Mouse (Mus musculus): Measurements from ENCODE around the gene Mecom. TPM values are rescaled to one million over a fixed set of nuclear protein-coding genes. Genes with fewer than 3 reads are reported as not detected.

The Mecom gene
- total RNA-seq, 1 experiment = 2.3 TPM

DNA sequence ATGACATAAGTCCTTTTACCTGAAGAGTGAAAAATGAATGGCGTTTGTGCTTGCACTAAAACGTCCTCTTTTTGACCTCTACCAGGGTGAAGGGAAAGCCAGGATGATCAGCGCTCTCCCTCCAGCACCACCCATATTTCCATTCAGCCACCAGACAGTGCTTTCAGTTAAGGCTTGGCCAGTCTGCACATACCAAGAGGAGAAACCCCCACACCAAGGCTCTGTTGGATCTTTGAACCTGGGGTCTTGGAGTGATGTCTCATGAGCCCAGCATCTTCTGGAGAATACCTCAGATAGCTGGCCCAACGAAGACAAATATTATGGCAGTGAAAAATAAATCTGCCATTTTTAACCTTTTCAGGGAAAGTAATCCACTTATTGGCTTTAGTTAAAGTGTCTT is 488.2 kb downstream of the Mecom start:
- Histone ChIP-seq H3K27ac (ENCODE audit: insufficient read depth, low read depth, low read length, poor library complexity, severe bottlenecking) (no peak overlapping the region), H3K9me3 (ENCODE audit: control insufficient read depth, insufficient read depth, low read depth, low read length) (no peaks in the 10 kb centered on the region), H3K9ac (ENCODE audit: insufficient read depth, low read depth, low read length, poor library complexity, severe bottlenecking) (no peak overlapping the region), H3K4me1 (ENCODE audit: control insufficient read depth in 2 of 2, insufficient read depth in 2 of 2, low read length in 2 of 2, poor library complexity in 1 of 2) (no peaks in the 10 kb centered on the region), H3K4me3 (ENCODE audit: insufficient read depth in 1 of 2, low read depth in 1 of 2, low read length in 2 of 2, poor library complexity in 1 of 2, severe bottlenecking in 1 of 2) (no peak overlapping the region), H3K36me3 (ENCODE audit: control insufficient read depth, insufficient read depth, low read length, poor library complexity, severe bottlenecking) (no peaks in the 10 kb centered on the region)
- TF ChIP-seq HCFC1 (IDR thresholded peaks at IDR 0.05; ENCODE audit: borderline replicate concordance, insufficient read depth, low read length) = no peak
- no peak for TF ChIP-seq ZNF384 (IDR thresholded peaks at IDR 0.05; ENCODE audit: low read depth, low read length)
- no peak for TF ChIP-seq ZC3H11A (IDR thresholded peaks at IDR 0.05; ENCODE audit: borderline replicate concordance, low read depth, low read length)
- no peak for TF ChIP-seq CHD2 (IDR thresholded peaks at IDR 0.05; ENCODE audit: low read depth, low read length)
- TF ChIP-seq MAFK (IDR thresholded peaks at IDR 0.05; ENCODE audit: insufficient read depth, low read depth, low read length) = no peak
- in situ Hi-C loops (cut with MboI; ENCODE audit: low sequenced_read_pairs in 2 of 2, unreplicated experiment in 2 of 2) = no loop called here
- no peak for DNase-seq (ENCODE audit: low read depth, low spot score)

DNA sequence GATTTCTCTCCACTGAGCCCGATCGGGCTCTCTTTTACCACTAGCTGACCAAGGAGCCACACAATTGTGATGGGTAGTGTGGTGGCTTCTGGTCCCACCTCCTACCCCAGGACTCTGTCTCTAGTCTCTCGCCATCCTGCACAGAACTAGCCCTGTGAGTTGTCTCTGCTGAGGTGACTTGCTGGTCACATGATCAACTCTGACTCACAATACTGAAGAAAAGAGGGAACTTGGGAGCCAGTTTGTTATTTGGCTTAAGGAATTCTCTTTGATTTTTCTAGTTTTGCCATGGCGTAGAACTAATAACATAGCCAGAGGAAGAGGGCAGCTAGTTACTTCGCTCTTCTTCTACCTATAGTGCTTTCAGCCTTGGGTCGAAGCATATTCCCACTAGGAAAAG is 496.5 kb downstream of the Mecom start:
- in situ Hi-C loops (cut with MboI; ENCODE audit: low sequenced_read_pairs in 2 of 2, unreplicated experiment in 2 of 2) = no loop called here
- no peak for DNase-seq (ENCODE audit: low read depth, low spot score)
- no peak overlapping the region for H3K27ac ChIP-seq (ENCODE audit: insufficient read depth, low read depth, low read length, poor library complexity, severe bottlenecking)
- TF ChIP-seq ZNF384 (IDR thresholded peaks at IDR 0.05; ENCODE audit: low read depth, low read length) (no peak), ZC3H11A (IDR thresholded peaks at IDR 0.05; ENCODE audit: borderline replicate concordance, low read depth, low read length) (no peak), CHD2 (IDR thresholded peaks at IDR 0.05; ENCODE audit: low read depth, low read length) (no peak), HCFC1 (IDR thresholded peaks at IDR 0.05; ENCODE audit: borderline replicate concordance, insufficient read depth, low read length) (no peak), MAFK (IDR thresholded peaks at IDR 0.05; ENCODE audit: insufficient read depth, low read depth, low read length) (no peak)
- H3K4me3 ChIP-seq (ENCODE audit: insufficient read depth in 1 of 2, low read depth in 1 of 2, low read length in 2 of 2, poor library complexity in 1 of 2, severe bottlenecking in 1 of 2) = no peak overlapping the region
- no peak overlapping the region for H3K9ac ChIP-seq (ENCODE audit: insufficient read depth, low read depth, low read length, poor library complexity, severe bottlenecking)
- no peaks in the 10 kb centered on the region for H3K9me3 ChIP-seq (ENCODE audit: control insufficient read depth, insufficient read depth, low read depth, low read length)
- H3K4me1 ChIP-seq (ENCODE audit: control insufficient read depth in 2 of 2, insufficient read depth in 2 of 2, low read length in 2 of 2, poor library complexity in 1 of 2) = no peaks in the 10 kb centered on the region; a peak in 1 of 4 replicates
- no peaks in the 10 kb centered on the region for H3K36me3 ChIP-seq (ENCODE audit: control insufficient read depth, insufficient read depth, low read length, poor library complexity, severe bottlenecking)

- TF ChIP-seq ZNF384 (IDR thresholded peaks at IDR 0.05; ENCODE audit: low read depth, low read length) = no peak
- no peak for TF ChIP-seq MAFK (IDR thresholded peaks at IDR 0.05; ENCODE audit: insufficient read depth, low read depth, low read length)
- TF ChIP-seq ZC3H11A (IDR thresholded peaks at IDR 0.05; ENCODE audit: borderline replicate concordance, low read depth, low read length) = no peak
- no peak for TF ChIP-seq HCFC1 (IDR thresholded peaks at IDR 0.05; ENCODE audit: borderline replicate concordance, insufficient read depth, low read length)
- no peak for TF ChIP-seq CHD2 (IDR thresholded peaks at IDR 0.05; ENCODE audit: low read depth, low read length)
- no peak overlapping the region for H3K4me3 ChIP-seq (ENCODE audit: insufficient read depth in 1 of 2, low read depth in 1 of 2, low read length in 2 of 2, poor library complexity in 1 of 2, severe bottlenecking in 1 of 2)
- H3K4me1 ChIP-seq (ENCODE audit: control insufficient read depth in 2 of 2, insufficient read depth in 2 of 2, low read length in 2 of 2, poor library complexity in 1 of 2) = no peaks in the 10 kb centered on the region; a peak in 1 of 4 replicates
Measured at GRCm38 (mm10) chr3:30050795-30051194, 497.0 kb downstream of the Mecom start.

DNA sequence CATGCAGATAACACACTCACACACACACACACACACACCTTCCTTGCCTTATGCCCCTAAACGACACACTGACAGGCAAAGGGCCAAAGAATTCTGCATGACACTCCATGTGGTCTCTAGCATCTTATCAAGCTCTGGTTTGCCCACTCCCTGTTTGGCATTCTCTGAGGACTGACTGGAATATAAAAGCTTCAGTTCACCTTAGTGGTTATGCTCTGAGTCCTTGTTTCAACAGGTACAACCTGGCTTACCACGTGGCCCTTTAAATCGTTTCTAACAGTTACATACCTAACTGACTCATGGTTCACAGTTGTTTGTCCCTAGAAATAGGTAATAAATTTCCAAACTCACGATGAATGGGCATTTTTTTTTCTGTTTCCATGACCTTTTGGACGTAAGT is 499.0 kb downstream of the Mecom start:
- DNase-seq (ENCODE audit: low read depth, low spot score) = no peak
- H3K36me3 ChIP-seq (ENCODE audit: control insufficient read depth, insufficient read depth, low read length, poor library complexity, severe bottlenecking) = no peaks in the 10 kb centered on the region
- H3K27ac ChIP-seq (ENCODE audit: insufficient read depth, low read depth, low read length, poor library complexity, severe bottlenecking) = no peak overlapping the region
- H3K9ac ChIP-seq (ENCODE audit: insufficient read depth, low read depth, low read length, poor library complexity, severe bottlenecking) = no peak overlapping the region
- no peaks in the 10 kb centered on the region; a peak in 1 of 4 replicates for H3K4me1 ChIP-seq (ENCODE audit: control insufficient read depth in 2 of 2, insufficient read depth in 2 of 2, low read length in 2 of 2, poor library complexity in 1 of 2)
- in situ Hi-C loops (cut with MboI; ENCODE audit: low sequenced_read_pairs in 2 of 2, unreplicated experiment in 2 of 2) = no loop called here
- no peaks in the 10 kb centered on the region for H3K9me3 ChIP-seq (ENCODE audit: control insufficient read depth, insufficient read depth, low read depth, low read length)
- H3K4me3 ChIP-seq (ENCODE audit: insufficient read depth in 1 of 2, low read depth in 1 of 2, low read length in 2 of 2, poor library complexity in 1 of 2, severe bottlenecking in 1 of 2) = no peak overlapping the region
- TF ChIP-seq ZC3H11A (IDR thresholded peaks at IDR 0.05; ENCODE audit: borderline replicate concordance, low read depth, low read length) (no peak), MAFK (IDR thresholded peaks at IDR 0.05; ENCODE audit: insufficient read depth, low read depth, low read length) (no peak), CHD2 (IDR thresholded peaks at IDR 0.05; ENCODE audit: low read depth, low read length) (no peak), ZNF384 (IDR thresholded peaks at IDR 0.05; ENCODE audit: low read depth, low read length) (no peak), HCFC1 (IDR thresholded peaks at IDR 0.05; ENCODE audit: borderline replicate concordance, insufficient read depth, low read length) (no peak)

More at GRCm38 (mm10) chr3:30050795-30051194, 497.0 kb downstream of the Mecom start:
- Histone ChIP-seq H3K9ac (ENCODE audit: insufficient read depth, low read depth, low read length, poor library complexity, severe bottlenecking) (no peak overlapping the region), H3K36me3 (ENCODE audit: control insufficient read depth, insufficient read depth, low read length, poor library complexity, severe bottlenecking) (no peaks in the 10 kb centered on the region), H3K27ac (ENCODE audit: insufficient read depth, low read depth, low read length, poor library complexity, severe bottlenecking) (no peak overlapping the region), H3K9me3 (ENCODE audit: control insufficient read depth, insufficient read depth, low read depth, low read length) (no peaks in the 10 kb centered on the region)
- DNase-seq (ENCODE audit: low read depth, low spot score) = no peak
- in situ Hi-C loops (cut with MboI; ENCODE audit: low sequenced_read_pairs in 2 of 2, unreplicated experiment in 2 of 2) = no loop called here

GRCm38 (mm10) chr3:30048157-30048556 is 499.7 kb downstream of the Mecom start:
- in situ Hi-C loops (cut with MboI; ENCODE audit: low sequenced_read_pairs in 2 of 2, unreplicated experiment in 2 of 2) = no loop called here
- TF ChIP-seq ZNF384 (IDR thresholded peaks at IDR 0.05; ENCODE audit: low read depth, low read length) (no peak), CHD2 (IDR thresholded peaks at IDR 0.05; ENCODE audit: low read depth, low read length) (no peak), ZC3H11A (IDR thresholded peaks at IDR 0.05; ENCODE audit: borderline replicate concordance, low read depth, low read length) (no peak), MAFK (IDR thresholded peaks at IDR 0.05; ENCODE audit: insufficient read depth, low read depth, low read length) (no peak), HCFC1 (IDR thresholded peaks at IDR 0.05; ENCODE audit: borderline replicate concordance, insufficient read depth, low read length) (no peak)
- H3K36me3 ChIP-seq (ENCODE audit: control insufficient read depth, insufficient read depth, low read length, poor library complexity, severe bottlenecking) = no peaks in the 10 kb centered on the region
- H3K4me1 ChIP-seq (ENCODE audit: control insufficient read depth in 2 of 2, insufficient read depth in 2 of 2, low read length in 2 of 2, poor library complexity in 1 of 2) = no peaks in the 10 kb centered on the region; a peak in 1 of 4 replicates
- no peak for DNase-seq (ENCODE audit: low read depth, low spot score)
- no peak overlapping the region for H3K27ac ChIP-seq (ENCODE audit: insufficient read depth, low read depth, low read length, poor library complexity, severe bottlenecking)
- H3K4me3 ChIP-seq (ENCODE audit: insufficient read depth in 1 of 2, low read depth in 1 of 2, low read length in 2 of 2, poor library complexity in 1 of 2, severe bottlenecking in 1 of 2) = no peak overlapping the region
- no peaks in the 10 kb centered on the region for H3K9me3 ChIP-seq (ENCODE audit: control insufficient read depth, insufficient read depth, low read depth, low read length)
- no peak overlapping the region for H3K9ac ChIP-seq (ENCODE audit: insufficient read depth, low read depth, low read length, poor library complexity, severe bottlenecking)
